Mouse (Mus musculus) layer of hippocampus, adult 11-12 months (tissue): ENCODE data around the gene Atp2c1.

ENCODE experiments used
- DNase-seq: peaks from one replicate; pipeline ENCODE4 v3.0.0; 2022; ENCODE audit warnings: low spot score

The Atp2c1 gene

DNA sequence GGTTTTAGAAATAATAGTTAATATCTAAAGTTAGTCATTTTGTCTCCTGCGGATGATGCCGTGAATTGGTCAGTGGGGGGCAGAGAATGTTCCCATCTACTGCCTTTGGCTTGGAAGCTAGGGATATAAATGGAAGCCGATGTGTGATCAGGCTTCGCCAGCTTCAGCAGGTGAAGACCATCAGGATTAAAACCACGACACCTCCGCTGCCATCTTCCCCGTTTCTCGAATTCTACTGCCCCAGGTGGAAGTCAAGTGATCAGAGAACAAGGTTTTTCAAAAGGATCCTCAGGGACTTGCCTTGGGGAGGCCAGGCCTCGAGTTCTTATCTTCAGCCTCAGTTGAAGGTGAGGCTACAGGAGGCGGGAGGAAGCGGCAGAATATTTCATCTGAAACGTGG is at the start of gene Atp2c1:
TSS of gene Atp2c1 (minus strand) at position 101 of the 400 bp plus-strand sequence.
- no peak for DNase-seq

DNA sequence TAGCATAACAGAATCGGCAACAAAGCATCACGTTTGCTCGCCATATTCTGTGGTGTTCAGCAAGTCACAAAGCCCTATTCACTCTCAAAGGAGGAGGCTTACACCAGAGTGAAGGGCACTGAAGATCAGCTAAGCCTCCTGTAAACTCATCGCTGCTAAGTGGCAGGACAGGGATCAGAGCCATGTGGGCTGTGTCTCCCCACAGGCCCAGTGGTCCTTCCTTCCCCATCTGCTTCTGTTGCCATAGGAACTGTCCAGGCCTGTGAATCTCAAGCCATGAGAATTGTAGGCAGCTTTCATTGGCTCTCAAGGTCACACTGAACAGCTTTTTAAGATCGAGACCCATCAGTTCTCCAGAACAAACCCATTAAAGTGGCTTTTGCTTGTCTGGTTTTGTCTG is 30.3 kb upstream of the Atp2c1 start:
- DNase-seq = no peak

DNA sequence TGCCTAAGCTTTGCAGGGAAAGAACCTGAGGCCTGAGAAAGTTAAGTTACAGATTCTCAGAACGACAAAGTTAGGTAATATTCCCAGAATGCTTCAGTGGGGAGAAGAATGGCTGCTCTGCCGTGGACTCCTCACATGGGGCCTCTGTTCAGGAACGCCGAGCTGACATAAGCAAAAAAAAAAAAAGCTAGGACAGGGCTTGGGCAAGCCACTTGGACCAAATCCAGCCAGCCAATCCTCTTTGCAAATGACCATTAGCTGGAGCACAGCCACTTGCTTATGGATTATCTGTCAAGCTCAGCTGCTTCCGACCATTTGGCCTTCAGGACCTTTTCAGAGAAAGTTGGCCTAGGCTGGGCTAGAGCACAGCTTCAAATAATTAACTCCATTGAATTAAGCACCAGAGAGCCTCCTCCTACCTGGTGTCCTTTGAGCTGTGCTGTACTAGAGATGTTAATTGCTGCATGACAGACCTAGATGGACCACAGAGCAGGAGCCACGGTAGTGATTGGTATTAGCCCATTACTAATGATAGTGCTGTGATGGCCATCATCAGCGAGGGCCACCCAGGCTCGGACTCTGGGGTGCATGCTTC is 29.1 kb upstream of the Atp2c1 start:
- DNase-seq = no peak

GRCm38 (mm10) chr9:105554439-105554807 is 27.3 kb upstream of the Atp2c1 start:
- DNase-seq = no peak

DNA sequence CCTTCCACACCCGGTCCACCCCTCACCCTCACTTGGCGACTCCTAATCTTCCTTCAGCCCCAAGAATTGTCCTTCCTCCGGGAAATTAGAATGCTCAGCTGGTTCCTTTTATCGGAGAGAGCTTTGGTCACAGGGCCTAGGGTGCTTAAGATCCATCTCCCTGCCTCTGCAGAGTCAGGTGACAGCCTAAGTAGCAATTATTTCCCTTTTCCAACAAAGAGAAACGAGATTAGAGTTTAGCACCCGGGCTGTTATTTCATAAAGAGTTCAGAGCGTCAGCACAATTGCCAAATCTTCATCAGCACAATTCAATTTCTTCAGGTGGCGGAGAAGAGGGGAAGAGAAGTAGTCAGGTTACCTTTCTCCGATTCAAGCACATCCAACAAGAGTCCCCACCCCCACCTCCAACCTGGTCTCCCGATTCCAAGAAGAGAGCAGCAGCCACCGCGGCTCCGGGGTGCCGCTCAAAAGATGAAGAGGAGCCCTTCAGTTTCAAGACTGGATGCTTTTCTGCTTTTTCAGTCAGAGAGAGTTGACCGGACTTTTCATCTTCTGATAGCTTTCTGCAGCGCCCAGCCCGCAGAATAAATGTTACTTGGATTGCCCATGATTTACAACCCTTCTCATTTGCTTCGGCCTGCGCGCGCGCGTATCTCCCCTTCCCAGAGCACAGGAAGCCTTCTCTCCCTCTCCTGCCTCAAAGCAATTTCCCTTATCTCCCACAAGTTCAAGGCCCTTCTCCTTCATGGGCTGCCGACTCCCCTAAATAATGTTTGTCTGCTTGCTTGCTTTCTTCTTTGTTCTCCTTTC is 26.7 kb upstream of the Atp2c1 start:
- no peak for DNase-seq

- DNase-seq = no peak
These were observed 24.3 kb upstream of the Atp2c1 start for GRCm38 (mm10) chr9:105551407-105551806.

DNA sequence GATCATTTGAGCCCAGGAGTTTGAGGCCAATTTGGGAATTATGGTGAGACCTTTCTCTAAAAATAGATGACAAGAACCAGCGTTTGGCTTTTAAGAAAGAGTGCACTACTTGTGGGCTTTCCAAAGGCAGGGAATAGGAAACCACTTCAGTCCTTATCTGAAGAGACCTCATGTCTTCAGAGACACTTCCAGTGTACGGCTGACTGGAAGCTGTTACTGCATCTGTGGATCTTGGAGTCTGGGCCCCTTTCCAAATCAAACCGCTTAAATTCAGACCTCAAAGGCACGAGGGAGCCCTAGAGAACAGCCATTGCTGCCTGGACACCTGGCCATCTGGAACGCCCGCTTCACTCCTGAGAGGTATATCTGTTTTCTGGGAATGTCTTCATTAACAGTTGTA is 22.0 kb upstream of the Atp2c1 start:
- DNase-seq = no peak

GRCm38 (mm10) chr9:105544013-105544750 is 17.1 kb upstream of the Atp2c1 start:
- peak; percentile 56 for DNase-seq

DNA sequence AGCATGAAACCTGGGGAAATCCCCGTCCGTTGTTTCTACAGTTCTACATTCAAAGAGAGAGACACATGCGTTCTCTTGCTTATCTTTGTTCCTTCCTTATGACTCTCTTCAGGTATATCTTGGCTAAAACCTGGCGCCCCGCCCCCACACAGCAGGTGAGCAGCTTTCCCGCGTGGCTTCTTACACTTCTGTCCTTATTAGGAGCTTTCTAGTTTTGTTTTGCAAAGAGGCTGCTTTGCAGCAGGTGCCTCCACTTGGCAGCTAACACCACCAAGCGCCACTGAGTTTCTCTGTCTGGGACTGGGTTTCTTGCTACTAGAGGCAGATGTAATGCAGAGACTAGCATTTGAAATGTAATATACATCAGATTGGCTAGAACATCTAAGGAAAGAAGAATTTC is 10.4 kb upstream of the Atp2c1 start:
- peak; percentile 44 for DNase-seq

- no peak for DNase-seq
These were observed 9.8 kb upstream of the Atp2c1 start for GRCm38 (mm10) chr9:105536877-105537276.

DNA sequence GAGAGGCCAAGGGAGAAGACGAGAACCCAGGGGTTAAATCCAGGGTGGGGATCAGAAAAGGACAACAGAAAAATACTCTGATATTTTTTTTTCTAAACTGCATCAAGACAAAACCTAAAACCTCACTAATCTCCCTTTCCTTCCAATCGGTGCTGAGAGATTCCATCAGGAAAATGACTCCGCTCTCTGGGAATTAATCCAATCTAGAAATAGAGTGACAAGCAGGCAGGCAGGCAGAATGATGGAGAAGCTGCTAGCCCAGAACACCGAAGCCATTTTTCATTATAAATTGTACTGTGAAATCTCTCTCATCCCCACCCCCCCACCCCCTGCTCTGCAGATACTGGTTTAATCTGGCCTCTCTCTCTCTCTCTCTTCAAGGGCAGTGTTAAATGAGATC is 1.8 kb downstream of the Atp2c1 start:
- DNase-seq = no peak

DNA sequence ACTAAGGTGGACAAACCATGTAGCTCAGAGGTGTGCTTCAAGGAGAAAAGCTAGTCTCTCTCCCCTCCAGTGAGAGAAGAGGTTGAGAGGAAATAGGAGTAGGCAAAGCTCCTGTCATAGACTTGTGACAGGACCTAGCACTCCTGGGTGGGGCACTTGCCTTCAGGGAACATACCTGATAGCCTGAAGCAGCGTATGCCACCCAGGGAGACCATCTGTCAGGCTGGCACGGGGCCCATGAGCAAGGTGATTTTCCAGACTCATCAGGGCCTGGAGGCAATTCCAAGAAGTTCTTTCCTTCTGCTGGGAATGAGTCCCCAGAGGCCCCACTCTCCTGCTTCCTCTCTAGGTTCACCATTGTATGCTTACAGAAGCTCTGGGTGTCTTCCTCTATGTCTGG is 4.1 kb downstream of the Atp2c1 start:
- DNase-seq = no peak

GRCm38 (mm10) chr9:105522063-105522462 is 5.1 kb downstream of the Atp2c1 start:
- peak; percentile 36 for DNase-seq

DNA sequence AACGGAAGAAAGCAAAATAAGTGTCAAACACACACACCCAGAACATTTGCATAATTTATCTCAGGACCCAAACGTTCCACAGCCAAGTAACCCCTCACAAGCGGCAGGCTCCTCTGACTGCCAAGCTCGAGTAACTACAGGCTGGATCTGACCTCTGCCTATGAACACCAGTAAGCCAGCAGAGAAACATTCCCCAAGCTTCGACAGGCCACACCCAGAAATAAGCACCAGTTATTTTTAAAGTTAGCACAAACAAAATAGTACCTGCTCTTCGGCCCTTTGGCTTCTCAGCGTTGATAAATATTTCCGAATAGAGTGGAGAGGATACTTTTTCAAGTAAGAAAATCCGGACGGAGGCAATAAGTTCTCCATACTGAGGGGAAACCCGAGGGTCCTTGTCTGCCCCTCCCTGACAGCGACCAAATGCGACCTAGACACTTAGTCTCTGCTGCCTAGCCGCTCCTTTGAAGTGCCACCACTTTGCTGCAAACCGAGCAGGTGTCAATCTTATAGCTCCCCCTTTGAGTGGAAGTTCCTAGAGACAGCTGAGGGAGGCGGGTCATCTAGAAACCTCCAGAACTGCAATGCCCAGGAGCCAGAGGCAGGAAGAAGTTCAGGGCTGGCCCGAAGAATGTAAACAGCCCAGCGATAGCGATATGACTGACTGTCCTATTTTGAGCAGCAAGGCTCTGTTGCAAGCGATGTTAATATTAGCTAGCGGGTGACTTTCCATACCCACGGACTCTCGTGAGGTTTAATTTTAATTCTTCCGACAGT is 6.2 kb downstream of the Atp2c1 start:
- DNase-seq = no peak

DNA sequence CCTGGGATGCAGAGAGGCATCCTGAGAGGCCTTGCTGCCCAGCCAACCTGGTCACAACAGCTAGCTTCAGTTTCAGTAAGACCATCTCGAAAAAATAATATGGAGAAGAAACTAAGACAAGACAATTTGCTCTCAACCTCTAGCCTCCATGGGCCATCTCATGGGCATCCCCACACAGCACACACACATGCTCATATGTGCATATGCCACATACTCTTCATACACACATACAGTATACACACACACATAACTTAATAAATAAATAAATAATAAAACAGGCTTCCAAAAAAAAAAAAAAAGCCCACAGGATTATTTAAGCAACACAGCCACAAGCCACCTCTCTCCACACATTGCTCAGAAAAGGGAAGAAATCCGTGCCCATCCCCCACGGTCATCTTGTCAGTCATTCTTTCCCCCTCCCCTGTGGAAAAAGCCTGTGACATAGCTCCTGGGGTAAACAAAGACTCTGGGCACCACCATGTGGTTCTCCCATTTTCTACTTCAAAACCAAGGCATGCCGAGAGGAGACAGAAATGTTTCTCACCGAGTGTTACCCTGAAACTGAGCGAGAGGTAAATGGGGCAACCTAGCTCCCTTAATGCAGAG is 7.7 kb downstream of the Atp2c1 start:
- peak; percentile 65 for DNase-seq

DNA sequence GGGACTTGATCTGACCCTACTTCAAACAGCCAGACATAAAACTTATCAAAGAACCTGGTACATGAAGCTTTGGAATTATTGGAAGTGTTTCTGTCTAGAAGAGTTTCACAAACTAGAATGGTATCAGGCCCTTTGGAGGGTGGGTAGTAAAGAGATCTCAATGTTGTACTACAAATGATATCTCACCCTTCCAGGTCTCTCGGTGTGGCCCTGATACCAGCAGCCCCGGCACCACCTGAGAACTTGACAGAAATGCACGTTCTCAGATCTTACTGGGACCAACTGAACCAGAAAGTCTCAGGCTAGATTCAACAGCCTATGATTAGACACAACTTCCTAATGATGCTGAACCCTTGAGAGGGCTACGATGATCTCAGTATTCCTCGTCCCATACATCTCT is 23.4 kb downstream of the Atp2c1 start:
- DNase-seq = no peak

GRCm38 (mm10) chr9:105502389-105502788 is 24.7 kb downstream of the Atp2c1 start:
- no peak for DNase-seq

- DNase-seq = peak; percentile 87
These were observed 31.6 kb downstream of the Atp2c1 start for GRCm38 (mm10) chr9:105495316-105496174.

- peak; percentile 97 for DNase-seq
These were observed 32.4 kb downstream of the Atp2c1 start for GRCm38 (mm10) chr9:105494553-105495315.

DNA sequence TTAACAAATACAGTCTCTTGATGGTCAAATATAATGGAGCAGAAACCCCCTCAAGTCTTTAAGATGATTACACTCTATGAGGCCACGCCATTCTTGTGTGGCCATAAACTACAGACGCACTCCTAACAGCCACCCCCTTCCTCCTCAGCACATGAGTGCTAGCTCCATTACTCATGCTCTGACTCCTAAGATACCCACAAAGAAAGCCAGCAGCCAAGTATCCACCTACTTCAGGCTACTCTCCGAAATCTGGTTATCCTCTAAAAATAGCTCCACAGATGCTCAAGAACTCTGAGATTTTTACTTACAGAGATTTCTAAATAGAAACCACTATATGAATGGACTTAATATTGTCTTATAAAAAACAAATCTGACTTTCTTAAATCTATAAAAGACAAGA is 34.4 kb downstream of the Atp2c1 start:
- no peak for DNase-seq
